Mouse (Mus musculus) small intestine, adult 2 months (tissue): Measurements from ENCODE around the gene Olfr1058.

ENCODE experiments used
- CTCF ChIP-seq: fragments of 200-500 bp; IDR thresholded peaks from 2 replicates; pipeline ENCODE4 v1.5.1; 2012; ENCODE audit warnings: low read depth, mild to moderate bottlenecking, control low read depth, inconsistent platforms, low read length, moderate library complexity, mixed read lengths; ENCODE audit not compliant: insufficient replicate concordance, insufficient read length; ENCODE audit errors: extremely low read depth
- POLR2A ChIP-seq: fragments of 200-500 bp; IDR thresholded peaks from 2 replicates; pipeline ENCODE4 v1.6.1; 2012; ENCODE audit warnings: low read depth, mild to moderate bottlenecking, control low read depth, inconsistent platforms, low read length, moderate library complexity

DNA sequence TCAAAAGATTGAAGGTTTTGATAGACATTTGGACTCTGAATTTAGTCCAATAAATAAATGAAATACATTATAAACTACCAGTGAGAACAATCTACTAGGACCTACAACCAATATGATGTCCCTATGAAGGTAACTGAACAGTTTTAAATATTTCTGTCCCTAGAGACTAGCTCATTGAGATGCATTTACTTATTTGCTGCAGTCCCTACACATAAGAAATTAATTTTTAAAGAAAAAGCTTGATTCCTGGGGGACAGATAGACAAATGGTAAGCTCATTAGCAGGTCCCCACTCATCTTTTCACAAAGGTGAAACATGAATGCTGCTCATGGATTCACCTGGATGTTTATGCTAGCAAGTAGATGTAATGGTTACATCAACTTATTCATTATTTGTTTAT is 10.1 kb downstream of the Olfr1058 start, which contains the start of gene Olfr1057:
- TF ChIP-seq POLR2A = no peak
- TF ChIP-seq CTCF = no peak
